Mouse (Mus musculus) forebrain, embryonic 11.5 days (tissue): ENCODE data around the gene Trabd2b. TPM values are rescaled to one million over a fixed set of nuclear protein-coding genes. Genes with fewer than 3 reads are reported as not detected.

Experiments used
- ATAC-seq: fragments of 200-750 bp; cut with Nextera tagmentation; replicated peaks from 2 replicates; pipeline ENCODE4 v1.8.0; 2017; ENCODE audit warnings: moderate TSS enrichment; ENCODE audit not compliant: low FRiP score
- DNase-seq: peaks from one replicate; pipeline ENCODE4 v3.0.0-alpha.2; 2017; ENCODE audit warnings: low spot score
- H3K27ac ChIP-seq: fragments of 300-500 bp; sonication (generic); 2 replicates; pipeline ENCODE4 v1.5.1; 2014; ENCODE audit warnings: low read depth, low read length
- H3K27me3 ChIP-seq: fragments of 300-500 bp; sonication (generic); 2 replicates; pipeline ENCODE4 v1.6.1; 2014; ENCODE audit warnings: mild to moderate bottlenecking, low read length, mixed read lengths; ENCODE audit not compliant: control insufficient read depth, insufficient read depth
- H3K36me3 ChIP-seq: fragments of 300-500 bp; sonication (generic); 2 replicates; pipeline ENCODE4 v1.6.1; 2014; ENCODE audit warnings: mild to moderate bottlenecking, low read length, moderate library complexity, mixed read lengths; ENCODE audit not compliant: control insufficient read depth, insufficient read depth
- H3K4me1 ChIP-seq: fragments of 300-500 bp; sonication (generic); replicated peaks from 2 replicates; pipeline ENCODE4 v1.6.1; 2014; ENCODE audit warnings: low read length, mixed read lengths; ENCODE audit not compliant: control insufficient read depth, insufficient read depth
- H3K4me2 ChIP-seq: fragments of 300-500 bp; sonication (generic); 2 replicates; pipeline ENCODE4 v1.6.1; 2014; ENCODE audit warnings: low read depth, mild to moderate bottlenecking, low read length, moderate library complexity, mixed read lengths; ENCODE audit not compliant: severe bottlenecking
- H3K4me3 ChIP-seq: fragments of 300-500 bp; sonication (generic); 2 replicates; pipeline ENCODE4 v1.5.1; 2014; ENCODE audit warnings: low read depth, low read length
- H3K9ac ChIP-seq: fragments of 300-500 bp; sonication (generic); 2 replicates; pipeline ENCODE4 v1.6.1; 2014; ENCODE audit warnings: low read length
- H3K9me3 ChIP-seq: fragments of 300-500 bp; sonication (generic); 2 replicates; pipeline ENCODE4 v1.6.1; 2016; ENCODE audit warnings: low read length, mixed read lengths; ENCODE audit not compliant: control insufficient read depth
- WGBS: fragments of 180-500 bp; shearing (Covaris S2); extraction: QIAGEN DNeasy Blood & Tissue Kit; methylation state at CpG from one replicate; pipeline ENCODE4 v1.1.7; 2014; 5-methylcytosine and 5-hydroxymethylcytosine counted together
- polyA plus RNA-seq: library from polyadenylated mRNA; unstranded; fragments of >200 nt; fragmentation: Nextera tagmentation; extraction: Ambion mirVana; gene quantifications from 2 replicates; pipeline ENCODE4 v1.2.1, GENCODE M21; 2014

The Trabd2b gene
- polyA plus RNA-seq, 1 experiment from 2014 or later = 1.4 TPM

DNA sequence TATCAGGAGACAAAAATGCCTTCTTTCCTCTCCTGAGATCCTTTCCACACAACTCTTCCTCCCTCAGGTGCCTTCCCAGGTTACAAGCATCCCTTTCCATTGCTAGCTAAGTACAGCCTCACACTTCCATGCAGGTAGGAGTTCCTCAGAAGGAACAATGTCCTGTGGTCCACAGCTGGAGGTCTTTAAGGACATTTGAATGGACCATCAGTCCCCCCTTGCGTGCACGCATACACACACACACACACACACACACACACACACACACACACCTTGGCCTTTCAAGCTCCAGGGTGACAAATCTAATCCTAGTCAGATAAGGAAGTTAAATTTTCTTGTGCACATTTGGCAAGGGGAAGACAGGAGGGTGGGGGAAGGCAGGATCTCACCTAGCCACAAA is 36.9 kb upstream of the Trabd2b start:
- H3K4me1 ChIP-seq = no peaks in the 10 kb centered on the region
- H3K4me2 ChIP-seq = no peak overlapping the region
- no peaks in the 10 kb centered on the region for H3K27me3 ChIP-seq
- no peaks in the 10 kb centered on the region for H3K9me3 ChIP-seq
- H3K9ac ChIP-seq = no peak overlapping the region
- no peak for DNase-seq
- no peak overlapping the region for H3K4me3 ChIP-seq
- ATAC-seq = no peak
- H3K27ac ChIP-seq = no peak overlapping the region
- no peaks in the 10 kb centered on the region for H3K36me3 ChIP-seq
- 71% methylated on average over 2 of the region's 2 CpGs for WGBS

DNA sequence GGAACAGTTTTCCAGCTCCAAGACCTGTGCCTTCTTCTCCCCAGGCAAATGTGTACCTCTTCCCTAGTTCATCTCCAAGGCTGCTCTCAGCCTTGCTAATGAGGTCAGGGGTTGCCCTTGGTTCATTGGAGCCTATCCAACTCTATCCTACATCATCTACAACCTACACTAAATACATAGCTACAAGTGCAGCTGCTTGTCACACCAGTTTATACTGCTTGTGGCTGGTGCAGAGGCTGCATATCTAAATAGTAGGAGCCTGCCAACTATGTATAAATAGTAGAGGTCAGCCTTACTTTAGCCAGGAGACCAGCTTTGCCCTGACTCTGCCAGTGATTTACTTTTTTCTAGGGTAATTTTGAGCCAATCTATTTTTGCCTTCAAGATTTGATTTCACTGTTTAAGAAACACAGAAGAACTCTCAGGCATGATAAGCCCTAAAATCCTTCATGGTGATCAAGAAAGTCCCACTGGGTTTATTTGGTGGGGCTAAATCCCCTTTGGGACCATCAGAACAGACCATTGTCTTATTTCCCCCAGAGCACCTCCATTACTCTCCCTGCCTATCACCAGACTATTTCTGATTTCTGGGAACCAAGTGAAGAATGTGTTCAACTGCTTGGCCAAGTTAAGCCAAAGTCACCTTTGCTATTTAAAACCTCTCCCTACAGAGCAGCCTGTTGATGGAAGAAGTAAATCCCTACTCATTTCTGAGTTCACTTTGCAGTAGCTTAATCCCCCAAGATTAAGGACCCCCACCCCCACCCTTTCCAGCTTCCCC is 35.4 kb upstream of the Trabd2b start:
- no peak overlapping the region for H3K27ac ChIP-seq
- H3K4me2 ChIP-seq = no peak overlapping the region
- ATAC-seq (no peak), DNase-seq (no peak)
- no peak overlapping the region for H3K9ac ChIP-seq
- H3K36me3 ChIP-seq = no peaks in the 10 kb centered on the region
- H3K9me3 ChIP-seq = no peaks in the 10 kb centered on the region
- H3K4me3 ChIP-seq = no peak overlapping the region
- H3K27me3 ChIP-seq = no peaks in the 10 kb centered on the region
- H3K4me1 ChIP-seq = no peaks in the 10 kb centered on the region

DNA sequence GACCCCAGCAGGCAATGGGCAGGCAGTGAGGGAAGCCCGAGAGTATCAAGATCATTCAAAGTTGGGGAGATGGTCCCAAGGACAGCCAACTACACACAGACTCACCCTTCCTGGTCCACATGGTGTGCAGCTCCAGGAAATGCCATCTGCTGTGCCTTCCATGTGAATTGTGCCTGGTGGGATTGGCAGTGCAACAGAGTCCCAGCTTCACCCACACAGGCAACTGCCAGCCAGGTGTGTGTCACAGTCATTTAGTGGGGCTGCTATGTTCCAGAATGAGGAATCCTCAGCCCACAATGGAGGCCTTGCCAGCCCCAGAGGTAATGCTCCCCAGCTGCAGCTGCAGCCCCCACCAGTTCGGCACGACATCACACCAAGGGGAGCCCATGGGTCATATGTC is 33.8 kb upstream of the Trabd2b start:
- WGBS = 88% methylated on average over 3 of the region's 3 CpGs
- Histone ChIP-seq H3K27me3 (no peaks in the 10 kb centered on the region), H3K27ac (no peak overlapping the region), H3K9me3 (no peaks in the 10 kb centered on the region), H3K4me3 (no peak overlapping the region), H3K4me1 (no peaks in the 10 kb centered on the region), H3K4me2 (no peak overlapping the region), H3K36me3 (no peaks in the 10 kb centered on the region), H3K9ac (no peak overlapping the region)
- ATAC-seq (no peak), DNase-seq (no peak)

DNA sequence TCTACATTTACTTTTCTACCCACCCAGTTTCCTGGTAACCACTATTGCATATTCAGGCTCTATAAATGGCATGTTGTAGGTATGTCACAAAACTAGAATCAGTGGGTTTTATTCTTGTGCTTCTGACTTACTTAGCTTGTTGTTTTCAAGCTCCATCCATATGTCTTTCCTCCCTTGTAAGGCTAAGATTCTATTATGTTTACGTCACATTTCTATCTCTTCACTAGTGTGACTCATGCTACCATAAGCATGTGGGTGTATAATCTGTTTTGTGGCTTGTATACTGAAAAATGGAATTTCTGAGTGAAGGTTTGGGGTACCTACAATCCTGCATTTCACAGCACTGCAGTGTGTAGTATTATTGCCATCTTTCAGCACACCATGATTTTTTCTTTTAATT is 32.2 kb upstream of the Trabd2b start:
- Histone ChIP-seq H3K36me3 (no peaks in the 10 kb centered on the region), H3K4me1 (no peaks in the 10 kb centered on the region), H3K4me3 (no peak overlapping the region), H3K27me3 (no peaks in the 10 kb centered on the region), H3K4me2 (no peak overlapping the region), H3K27ac (no peak overlapping the region), H3K9ac (no peak overlapping the region), H3K9me3 (no peaks in the 10 kb centered on the region)
- ATAC-seq (no peak), DNase-seq (no peak)
- 95% methylated on average over 1 of the region's 1 CpGs for WGBS

DNA sequence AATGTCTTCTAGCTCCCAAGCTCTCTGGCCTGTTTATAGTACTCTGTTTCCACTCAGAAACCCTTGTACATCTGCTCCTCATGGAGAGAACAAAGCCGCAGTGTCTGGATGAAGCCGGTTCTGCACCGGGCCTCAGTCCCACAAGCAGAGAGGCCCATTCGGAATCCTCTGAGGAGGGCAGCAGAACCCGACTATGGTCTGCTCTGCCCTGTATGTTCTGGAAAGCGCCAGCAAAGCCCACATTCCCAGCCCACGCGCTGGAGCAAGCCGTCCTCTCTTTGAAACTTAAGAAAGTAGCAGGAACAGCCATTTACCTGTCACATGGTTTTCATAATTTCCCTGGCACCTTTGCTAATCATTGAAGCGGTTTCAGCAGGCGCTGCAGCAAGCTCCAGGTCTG is 29.0 kb upstream of the Trabd2b start:
- DNase-seq = no peak
- no peak for ATAC-seq
- Histone ChIP-seq H3K9me3 (no peaks in the 10 kb centered on the region), H3K4me2 (no peak overlapping the region), H3K27ac (no peak overlapping the region), H3K4me1 (peaks cover 2% of the 10 kb centered on the region; the same call in 1 of the 2 replicates), H3K9ac (no peak overlapping the region), H3K27me3 (no peaks in the 10 kb centered on the region), H3K36me3 (no peaks in the 10 kb centered on the region), H3K4me3 (no peak overlapping the region)
- WGBS = 81% methylated on average over 11 of the region's 11 CpGs

DNA sequence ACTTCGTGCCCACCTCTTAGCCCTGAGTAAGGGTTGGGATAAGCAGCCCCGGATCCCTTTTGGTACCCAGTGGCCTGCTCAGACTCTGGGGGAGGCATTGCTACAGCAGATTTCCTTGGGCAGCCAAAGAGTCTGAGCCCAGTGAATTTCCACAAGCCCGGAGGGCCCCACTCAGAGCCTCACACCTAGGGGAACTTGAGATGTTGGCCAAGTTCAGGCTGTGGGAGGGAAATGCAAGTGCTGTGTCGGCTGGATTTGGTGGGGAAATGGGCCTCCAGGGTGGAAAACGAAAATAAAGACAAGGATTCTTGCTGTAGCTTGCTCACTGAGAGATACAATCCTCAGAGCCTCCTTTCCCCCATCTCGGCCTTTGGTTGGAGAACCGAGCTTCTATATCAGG is 28.0 kb upstream of the Trabd2b start:
- Histone ChIP-seq H3K4me2 (no peak overlapping the region), H3K27me3 (no peaks in the 10 kb centered on the region), H3K27ac (no peak overlapping the region), H3K36me3 (no peaks in the 10 kb centered on the region), H3K9ac (no peak overlapping the region), H3K4me3 (no peak overlapping the region), H3K4me1 (peaks cover 4% of the 10 kb centered on the region; the same call in 1 of the 2 replicates), H3K9me3 (no peaks in the 10 kb centered on the region)
- ATAC-seq (no peak), DNase-seq (no peak)
- WGBS = 89% methylated on average over 7 of the region's 7 CpGs

DNA sequence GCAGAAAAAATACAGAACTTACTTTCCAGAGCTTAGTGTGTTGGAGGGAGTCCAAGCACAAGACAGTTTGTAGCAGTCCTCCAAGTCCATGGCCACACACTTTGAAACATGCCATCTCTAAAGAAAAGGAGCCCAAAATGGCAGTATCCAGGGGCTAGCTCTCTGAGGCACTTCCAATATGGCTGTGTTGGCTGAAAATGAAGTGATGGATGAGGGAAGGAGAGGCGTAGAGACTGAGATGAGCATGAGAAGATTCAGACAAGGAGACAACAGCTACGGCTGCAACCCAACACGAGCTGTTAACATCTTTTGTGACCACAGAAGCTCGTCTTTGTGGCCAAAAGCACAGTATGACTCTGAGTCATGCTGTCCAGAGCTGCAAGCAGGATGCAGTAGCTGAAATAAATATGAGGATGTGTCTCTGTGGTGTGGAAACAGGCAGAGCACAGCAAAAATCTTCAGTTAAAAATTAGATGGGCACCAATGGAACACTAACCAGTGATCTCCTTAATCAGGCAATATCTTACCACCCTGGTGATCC is 27.0 kb upstream of the Trabd2b start:
- H3K4me3 ChIP-seq = no peak overlapping the region
- no peak overlapping the region for H3K27ac ChIP-seq
- no peaks in the 10 kb centered on the region for H3K36me3 ChIP-seq
- H3K4me1 ChIP-seq = peaks cover 4% of the 10 kb centered on the region; the same call in 1 of the 2 replicates
- DNase-seq = no peak
- H3K9me3 ChIP-seq = no peaks in the 10 kb centered on the region
- WGBS = 91% methylated on average over 4 of the region's 4 CpGs
- H3K4me2 ChIP-seq = no peak overlapping the region
- ATAC-seq = no peak
- no peaks in the 10 kb centered on the region for H3K27me3 ChIP-seq
- H3K9ac ChIP-seq = no peak overlapping the region

DNA sequence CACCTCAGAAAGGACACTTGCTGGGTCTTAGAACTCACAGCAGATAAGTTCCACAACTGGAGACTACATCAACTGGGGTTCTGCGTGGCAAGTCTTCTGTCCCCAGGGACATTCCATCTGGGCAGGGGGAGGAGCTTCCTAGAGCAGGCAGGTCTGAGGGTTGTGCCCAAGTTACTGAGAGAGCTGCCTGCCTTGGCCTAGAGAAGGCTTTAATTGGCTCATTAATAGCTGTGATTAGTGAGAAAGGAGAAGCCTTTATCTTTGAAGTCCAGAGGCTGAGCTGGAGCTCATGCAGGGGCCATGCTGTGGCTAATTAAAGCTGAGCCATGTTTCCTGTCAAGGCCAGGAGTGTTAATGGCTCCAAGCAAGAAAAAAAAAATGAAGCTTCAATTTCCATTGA is 23.9 kb upstream of the Trabd2b start:
- no peak overlapping the region for H3K4me3 ChIP-seq
- no peak overlapping the region for H3K9ac ChIP-seq
- ATAC-seq (peak; percentile 93), DNase-seq (peak; percentile 74)
- no peak overlapping the region for H3K27ac ChIP-seq
- H3K27me3 ChIP-seq = no peaks in the 10 kb centered on the region
- no peaks in the 10 kb centered on the region for H3K9me3 ChIP-seq
- no peak overlapping the region for H3K4me2 ChIP-seq
- peaks cover 4% of the 10 kb centered on the region; the same call in 1 of the 2 replicates for H3K4me1 ChIP-seq
- H3K36me3 ChIP-seq = no peaks in the 10 kb centered on the region
- 13% methylated on average over 1 of the region's 1 CpGs for WGBS

DNA sequence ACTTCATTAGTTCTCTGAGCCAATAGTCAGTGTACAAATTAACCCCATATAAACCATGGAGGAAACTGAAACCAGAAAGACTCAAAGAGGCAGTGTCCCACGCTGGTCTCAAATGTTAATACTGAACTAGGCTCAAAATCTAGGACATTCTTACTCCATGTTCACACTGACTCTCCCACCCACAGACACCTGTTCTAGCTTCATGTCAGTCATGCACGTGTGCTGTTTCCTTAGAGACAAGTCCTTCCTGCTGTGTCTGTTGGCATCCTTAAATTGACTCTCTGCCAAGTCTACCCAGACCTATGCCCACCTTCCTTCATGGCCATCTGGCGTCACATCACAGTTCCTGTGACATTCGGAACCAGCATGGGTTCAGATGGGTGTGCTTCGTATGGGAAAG is 21.3 kb upstream of the Trabd2b start:
- no peak overlapping the region for H3K27ac ChIP-seq
- H3K9me3 ChIP-seq = no peaks in the 10 kb centered on the region
- no peak for ATAC-seq
- WGBS = 89% methylated on average over 5 of the region's 5 CpGs
- peaks cover 4% of the 10 kb centered on the region; the same call in 1 of the 2 replicates for H3K4me1 ChIP-seq
- H3K4me2 ChIP-seq = no peak overlapping the region
- H3K36me3 ChIP-seq = no peaks in the 10 kb centered on the region
- DNase-seq = no peak
- H3K27me3 ChIP-seq = no peaks in the 10 kb centered on the region
- no peak overlapping the region for H3K4me3 ChIP-seq
- no peak overlapping the region for H3K9ac ChIP-seq
